Mouse (Mus musculus) spleen, adult 2 months (tissue): ENCODE measurements around the gene Oprd1.

ENCODE experiments used
- CTCF ChIP-seq: fragments of 200-500 bp; IDR thresholded peaks from 2 replicates; pipeline ENCODE4 v1.5.1; 2011; ENCODE audit warnings: mild to moderate bottlenecking, inconsistent platforms; ENCODE audit not compliant: insufficient read depth, insufficient read length, insufficient replicate concordance; ENCODE audit errors: extremely low read depth
- POLR2A ChIP-seq: fragments of 200-500 bp; IDR thresholded peaks from 2 replicates; pipeline ENCODE4 v1.6.1; 2011; ENCODE audit warnings: low read depth, low read length, inconsistent platforms

GRCm38 (mm10) chr4:132133920-132134319, 10.4 kb downstream of the Oprd1 start:
- no peak for TF ChIP-seq POLR2A
- TF ChIP-seq CTCF: no peak
